Comparison of ENCODE assay signal across 8 mouse cellular contexts in genomic region chr8:66450691-66451090, GRCm38 (mm10). TPM values are rescaled to one million over a fixed set of nuclear protein-coding genes. Genes with fewer than 3 reads are reported as not detected.
A peak's percentile ranks its signal among the peaks of the same experiment; 100 is the strongest.
DNase-seq lines count a peak whose midpoint lies in the region; ATAC-seq lines count a peak whose summit lies in the region.

No protein-coding gene starts in this region.

- ATAC-seq in heart, embryonic 12.5 days (ENCODE audit: insufficient number of reproducible peaks, low FRiP score), result no peak
- ATAC-seq in megakaryocyte progenitor cell, adult 5-6 weeks (replicated peaks; ENCODE audit: poor library complexity), result peak; percentile 92

- H3K4me2 ChIP-seq in heart, embryonic 12.5 days, result no peak overlapping the region

- H3K27me3 ChIP-seq in heart, embryonic 12.5 days (replicated peaks), result no peaks in the 10 kb centered on the region

- no peaks in the 10 kb centered on the region; the same call in 1 of the 2 replicates for H3K4me1 ChIP-seq in heart, embryonic 12.5 days (replicated peaks)

- DNase-seq in heart, postnatal 36 days, result peak; percentile 23 to 46
- DNase-seq in urinary bladder, postnatal 14 days (ENCODE audit: low spot score), result peak; percentile 34
- DNase-seq in urinary bladder, postnatal 10 days (ENCODE audit: low spot score), result no peak
- DNase-seq in cerebellum, adult 9-10 months, result peak; percentile 20
- DNase-seq in kidney, postnatal 10 days, result peak; percentile 49
- DNase-seq in yolk sac, embryonic 10.5 days (ENCODE audit: low spot score), result no peak

- H3K36me3 ChIP-seq in heart, embryonic 12.5 days, result no peaks in the 10 kb centered on the region

- H3K9me3 ChIP-seq in heart, embryonic 12.5 days (replicated peaks), result no peaks in the 10 kb centered on the region

- H3K27ac ChIP-seq in heart, embryonic 12.5 days (ENCODE audit: poor library complexity, severe bottlenecking), result no peak overlapping the region

- no peak overlapping the region for H3K4me3 ChIP-seq in heart, embryonic 12.5 days

- 25% methylated on average over 5 of the region's 5 CpGs for WGBS in heart, embryonic 12.5 days

- intact Hi-C loops in heart, postnatal 36 days (cut with DNase I), result loop anchor here (1.0 to 2.0 kb wide), 2 partner anchors 47 to 956 kb away; no protein-coding TSS in a partner anchor

- no peak overlapping the region for H3K9ac ChIP-seq in heart, embryonic 12.5 days

RNA-seq across cellular contexts. Expression of gene Tma16, which starts 35.6 kb away (rescaled TPM):
- 1 to 10 TPM; 4.1 to 4.2 TPM for total RNA-seq in heart, postnatal 36 days (2021)
- polyA plus RNA-seq in heart, embryonic 12.5 days (2016; fragmentation: Nextera tagmentation; extraction: Ambion mirVana), result 7.8 and 8.1 TPM in 2 replicates
- 41.0 and 42.5 TPM in 2 replicates for total RNA-seq in megakaryocyte progenitor cell, adult 5-6 weeks (2015)
- total RNA-seq in megakaryocyte progenitor cell, adult 5-6 weeks (2017), result 54.5 and 63.1 TPM in 2 replicates

Comparison
In these comparisons a context has a peak if more than half of its experiments do, and no peak if none do; other contexts are left out.
1. DNase-seq: peak in heart, postnatal 36 days (2 of 2), urinary bladder, postnatal 14 days (single experiment), cerebellum, adult 9-10 months (single experiment) and kidney, postnatal 10 days (single experiment); none in urinary bladder, postnatal 10 days (single experiment) and yolk sac, embryonic 10.5 days (single experiment).
2. RNA of gene Tma16, which starts 35.6 kb away (total RNA-seq): 41.0 to 63.1 TPM in megakaryocyte progenitor cell, adult 5-6 weeks; 4.1 to 4.2 TPM in heart, postnatal 36 days; every median in the first group is over 4 times any median in the second.